Comparison of ENCODE assay signal across 19 mouse cellular contexts in genomic region chr13:114118104-114118830, GRCm38 (mm10).
A peak's percentile ranks its signal among the peaks of the same experiment; 100 is the strongest.
DNase-seq lines count a peak whose midpoint lies in the region; ATAC-seq and TF ChIP-seq lines count a peak whose summit lies in the region.
"Had no signal": no experiment of that assay in that cellular context is flagged by ENCODE, and none has a peak within 500 bp of the region (broad histone marks: within the 10 kb centered on the region; RNA-seq: fewer than 3 reads in every experiment).

No protein-coding gene starts in this region.

- no peak for ATAC-seq in limb, embryonic 14.5 days (ENCODE audit: low FRiP score, low read depth)
- ATAC-seq: CD4-positive, CD25-positive, alpha-beta regulatory T cell, adult 4 months; liver, postnatal 0 days had no signal

- H3K27me3 ChIP-seq in limb, embryonic 14.5 days (ENCODE audit: control insufficient read depth, insufficient read depth, low read length) = no peaks in the 10 kb centered on the region
- H3K27me3 ChIP-seq in limb, embryonic 10.5 days (ENCODE audit: low read depth, poor library complexity, severe bottlenecking) = no peaks in the 10 kb centered on the region
- H3K27me3 ChIP-seq: embryonic facial prominence, embryonic 13.5 days; midbrain, embryonic 12.5 days had no signal

- TF ChIP-seq POLR2A in limb, embryonic 14.5 days (IDR thresholded peaks at IDR 0.05; ENCODE audit: borderline replicate concordance, extremely low read depth, insufficient read depth, insufficient read length) = no peak

- no peak overlapping the region for H3K4me2 ChIP-seq in limb, embryonic 14.5 days (replicated peaks; ENCODE audit: low read depth, low read length, severe bottlenecking)
- H3K4me2 ChIP-seq: embryonic facial prominence, embryonic 13.5 days; hindbrain, embryonic 14.5 days; midbrain, embryonic 12.5 days had no signal

- DNase-seq in adrenal gland, adult (ENCODE audit: inconsistent age in 2 of 2, low spot score in 1 of 2) = peak; percentile 16 to 70
- no peak for DNase-seq in adrenal gland, postnatal 4 days (ENCODE audit: low spot score in 2 of 2)
- peak; percentile 33 to 36 for DNase-seq in heart, postnatal 10 days
- DNase-seq in heart, postnatal 25 days (ENCODE audit: low spot score) = no peak
- no peak for DNase-seq in limb, embryonic 14.5 days (ENCODE audit: low spot score)
- DNase-seq in limb, embryonic 10.5 days (ENCODE audit: low spot score) = no peak
- peak; percentile 28 to 60 for DNase-seq in adrenal gland, postnatal 36 days
- no peak for DNase-seq in testis, postnatal 10 days (ENCODE audit: low spot score)
- DNase-seq: cerebellum, adult 8-10 months; gastrocnemius, postnatal 25 days; liver; liver, postnatal 0 days; thymus, adult 18-20 months had no signal

- no peaks in the 10 kb centered on the region for H3K9me3 ChIP-seq in limb, embryonic 14.5 days (ENCODE audit: control insufficient read depth, low read length)
- no peaks in the 10 kb centered on the region for H3K9me3 ChIP-seq in limb, embryonic 10.5 days (replicated peaks)
- H3K9me3 ChIP-seq: embryonic facial prominence, embryonic 13.5 days; G1E; midbrain, embryonic 12.5 days had no signal

- no peaks in the 10 kb centered on the region for H3K36me3 ChIP-seq in limb, embryonic 14.5 days (ENCODE audit: control insufficient read depth, insufficient read depth, low read length)
- no peaks in the 10 kb centered on the region for H3K36me3 ChIP-seq in limb, embryonic 10.5 days
- H3K36me3 ChIP-seq: embryonic facial prominence, embryonic 13.5 days; midbrain, embryonic 12.5 days had no signal

- H3K27ac ChIP-seq in limb, embryonic 14.5 days (replicated peaks; ENCODE audit: low read depth, low read length) = 0 out of 2 replicates have a peak overlapping the region, but pooled peaks have one; percentile 19
- H3K27ac ChIP-seq in limb, embryonic 10.5 days = no peak overlapping the region
- H3K27ac ChIP-seq: embryonic facial prominence, embryonic 13.5 days; hindbrain, embryonic 14.5 days; macrophage; midbrain, embryonic 12.5 days had no signal

- intact Hi-C loops in heart, postnatal 10 days (cut with DNase I) = no loop called here
- intact Hi-C loops in heart, postnatal 25 days (cut with DNase I) = no loop called here

- H3K9ac ChIP-seq in limb, embryonic 14.5 days (ENCODE audit: low read depth, low read length, severe bottlenecking) = no peak overlapping the region
- H3K9ac ChIP-seq: embryonic facial prominence, embryonic 13.5 days; hindbrain, embryonic 14.5 days; liver, postnatal 0 days; midbrain, embryonic 12.5 days had no signal

- peaks cover 17% of the 10 kb centered on the region for H3K4me1 ChIP-seq in limb, embryonic 14.5 days (ENCODE audit: control insufficient read depth, insufficient read depth, low read length)
- no peaks in the 10 kb centered on the region for H3K4me1 ChIP-seq in limb, embryonic 10.5 days
- H3K4me1 ChIP-seq: midbrain, embryonic 12.5 days had no signal

- no peak overlapping the region for H3K4me3 ChIP-seq in limb, embryonic 14.5 days (replicated peaks; ENCODE audit: low read length)
- no peak overlapping the region for H3K4me3 ChIP-seq in limb, embryonic 10.5 days
- H3K4me3 ChIP-seq: embryonic facial prominence, embryonic 13.5 days; midbrain, embryonic 12.5 days had no signal

- WGBS in limb, embryonic 14.5 days = 65% methylated on average over 19 of the region's 19 CpGs
- 92% methylated on average over 19 of the region's 19 CpGs for WGBS in limb, embryonic 10.5 days

Comparison
In these comparisons a context has a peak if more than half of its experiments do, and no peak if none do; other contexts are left out.
1. DNase-seq: peak in adrenal gland, adult (2 of 2), heart, postnatal 10 days (2 of 2) and adrenal gland, postnatal 36 days (2 of 2); none in adrenal gland, postnatal 4 days (0 of 2), heart, postnatal 25 days (single experiment), limb, embryonic 14.5 days (single experiment), limb, embryonic 10.5 days (single experiment) and testis, postnatal 10 days (single experiment).